Mouse (Mus musculus): Measurements from ENCODE around the gene Camkk1. TPM values are rescaled to one million over a fixed set of nuclear protein-coding genes. Genes with fewer than 3 reads are reported as not detected.

Gene Camkk1
- polyA plus RNA-seq, 1 experiment from 2014 or later: 14.0 TPM

DNA sequence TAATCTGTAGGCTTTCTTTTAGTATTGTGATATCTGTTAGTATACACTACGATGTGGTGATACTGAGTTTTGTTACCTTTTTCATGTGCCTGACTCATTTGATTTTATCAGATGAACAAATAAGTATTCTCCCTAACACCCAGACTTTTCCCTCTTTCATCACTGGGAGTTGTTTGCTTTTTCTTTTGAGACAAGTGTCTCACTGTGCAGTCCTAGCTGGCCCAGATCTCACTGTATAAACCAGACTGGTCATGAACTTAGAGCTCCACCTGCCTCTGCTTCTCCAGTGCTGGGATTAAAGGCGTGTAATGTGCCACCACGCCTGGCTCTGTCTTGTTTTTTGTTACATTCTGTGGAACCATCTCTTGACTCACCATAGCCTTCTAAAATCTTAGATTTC is 40.8 kb downstream of the Camkk1 start:
- Histone ChIP-seq H3K27ac (ENCODE audit: low read depth, low read length) (no peak overlapping the region), H3K27me3 (ENCODE audit: control insufficient read depth, insufficient read depth, low read length) (no peaks in the 10 kb centered on the region), H3K9me3 (ENCODE audit: control insufficient read depth, low read length) (no peaks in the 10 kb centered on the region), H3K4me1 (ENCODE audit: control insufficient read depth, insufficient read depth, low read length) (no peaks in the 10 kb centered on the region), H3K4me3 (ENCODE audit: low read depth, low read length) (no peak overlapping the region), H3K4me2 (ENCODE audit: low read depth, low read length) (no peak overlapping the region), H3K9ac (replicated peaks; ENCODE audit: low read depth, low read length) (no peak overlapping the region), H3K36me3 (ENCODE audit: control insufficient read depth, insufficient read depth, low read length) (peaks cover 19% of the 10 kb centered on the region)
- WGBS: 96% methylated on average over 3 of the region's 3 CpGs
- no peak for ATAC-seq (ENCODE audit: low read depth)

GRCm38 (mm10) chr11:73061413-73061812 is 42.6 kb downstream of the Camkk1 start:
- Histone ChIP-seq H3K9me3 (ENCODE audit: control insufficient read depth, low read length) (no peaks in the 10 kb centered on the region), H3K4me3 (ENCODE audit: low read depth, low read length) (no peak overlapping the region), H3K27me3 (ENCODE audit: control insufficient read depth, insufficient read depth, low read length) (no peaks in the 10 kb centered on the region), H3K4me1 (ENCODE audit: control insufficient read depth, insufficient read depth, low read length) (no peaks in the 10 kb centered on the region), H3K4me2 (ENCODE audit: low read depth, low read length) (no peak overlapping the region), H3K27ac (ENCODE audit: low read depth, low read length) (no peak overlapping the region), H3K9ac (replicated peaks; ENCODE audit: low read depth, low read length) (no peak overlapping the region), H3K36me3 (ENCODE audit: control insufficient read depth, insufficient read depth, low read length) (peaks cover 15% of the 10 kb centered on the region)
- no peak for ATAC-seq (ENCODE audit: low read depth)
- WGBS: 94% methylated on average over 3 of the region's 3 CpGs

DNA sequence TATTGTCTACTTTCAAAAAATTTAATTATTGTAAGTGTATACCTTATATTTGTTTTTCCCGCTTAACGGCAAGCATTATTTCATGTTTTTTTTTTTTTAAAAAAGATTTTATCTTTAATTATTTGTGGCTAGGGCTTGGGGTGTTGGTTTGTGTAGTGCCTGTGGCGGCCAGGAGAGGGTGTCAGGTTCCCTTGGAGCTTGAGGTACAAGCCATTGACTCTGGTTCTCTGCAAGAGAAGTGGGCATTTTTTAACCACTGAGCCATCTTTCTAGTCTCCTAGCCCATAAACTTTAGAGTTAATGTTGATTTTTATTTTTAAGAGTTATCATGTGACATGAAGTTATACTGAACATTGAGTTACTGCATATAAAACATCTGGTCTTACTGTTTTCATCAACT is 53.0 kb downstream of the Camkk1 start:
- Histone ChIP-seq H3K27me3 (ENCODE audit: control insufficient read depth, insufficient read depth, low read length) (no peaks in the 10 kb centered on the region), H3K4me2 (ENCODE audit: low read depth, low read length) (no peak overlapping the region), H3K9ac (replicated peaks; ENCODE audit: low read depth, low read length) (no peak overlapping the region), H3K36me3 (ENCODE audit: control insufficient read depth, insufficient read depth, low read length) (peaks cover 61% of the 10 kb centered on the region), H3K27ac (ENCODE audit: low read depth, low read length) (no peak overlapping the region), H3K9me3 (ENCODE audit: control insufficient read depth, low read length) (no peaks in the 10 kb centered on the region), H3K4me3 (ENCODE audit: low read depth, low read length) (no peak overlapping the region), H3K4me1 (ENCODE audit: control insufficient read depth, insufficient read depth, low read length) (no peaks in the 10 kb centered on the region)
- ATAC-seq (ENCODE audit: low read depth): no peak
- 90% methylated on average over 3 of the region's 3 CpGs for WGBS

GRCm38 (mm10) chr11:73076295-73076694 is 57.5 kb downstream of the Camkk1 start:
- Histone ChIP-seq H3K27ac (ENCODE audit: low read depth, low read length) (no peak overlapping the region), H3K9me3 (ENCODE audit: control insufficient read depth, low read length) (no peaks in the 10 kb centered on the region), H3K4me1 (ENCODE audit: control insufficient read depth, insufficient read depth, low read length) (no peaks in the 10 kb centered on the region), H3K4me2 (ENCODE audit: low read depth, low read length) (no peak overlapping the region), H3K4me3 (ENCODE audit: low read depth, low read length) (no peak overlapping the region), H3K27me3 (ENCODE audit: control insufficient read depth, insufficient read depth, low read length) (no peaks in the 10 kb centered on the region), H3K36me3 (ENCODE audit: control insufficient read depth, insufficient read depth, low read length) (peaks cover 69% of the 10 kb centered on the region), H3K9ac (replicated peaks; ENCODE audit: low read depth, low read length) (no peak overlapping the region)
- ATAC-seq (ENCODE audit: low read depth): no peak
- 81% methylated on average over 4 of the region's 4 CpGs for WGBS

- Histone ChIP-seq H3K27me3 (ENCODE audit: control insufficient read depth, insufficient read depth, low read length) (no peaks in the 10 kb centered on the region), H3K4me2 (ENCODE audit: low read depth, low read length) (no peak overlapping the region), H3K36me3 (ENCODE audit: control insufficient read depth, insufficient read depth, low read length) (peaks cover 72% of the 10 kb centered on the region), H3K9ac (replicated peaks; ENCODE audit: low read depth, low read length) (no peak overlapping the region), H3K4me1 (ENCODE audit: control insufficient read depth, insufficient read depth, low read length) (no peaks in the 10 kb centered on the region), H3K27ac (ENCODE audit: low read depth, low read length) (no peak overlapping the region), H3K4me3 (ENCODE audit: low read depth, low read length) (no peak overlapping the region), H3K9me3 (ENCODE audit: control insufficient read depth, low read length) (no peaks in the 10 kb centered on the region)
- ATAC-seq (ENCODE audit: low read depth): no peak
- WGBS: 73% methylated on average over 4 of the region's 4 CpGs
These were observed 57.9 kb downstream of the Camkk1 start for GRCm38 (mm10) chr11:73076733-73077132.

GRCm38 (mm10) chr11:73077211-73077720 is 58.5 kb downstream of the Camkk1 start:
- Histone ChIP-seq H3K27ac (ENCODE audit: low read depth, low read length) (no peak overlapping the region), H3K36me3 (ENCODE audit: control insufficient read depth, insufficient read depth, low read length) (peaks cover 72% of the 10 kb centered on the region), H3K27me3 (ENCODE audit: control insufficient read depth, insufficient read depth, low read length) (no peaks in the 10 kb centered on the region), H3K4me2 (ENCODE audit: low read depth, low read length) (no peak overlapping the region), H3K4me1 (ENCODE audit: control insufficient read depth, insufficient read depth, low read length) (no peaks in the 10 kb centered on the region), H3K9ac (replicated peaks; ENCODE audit: low read depth, low read length) (no peak overlapping the region), H3K9me3 (ENCODE audit: control insufficient read depth, low read length) (no peaks in the 10 kb centered on the region), H3K4me3 (ENCODE audit: low read depth, low read length) (no peak overlapping the region)
- 94% methylated on average over 6 of the region's 6 CpGs for WGBS
- no peak for ATAC-seq (ENCODE audit: low read depth)

DNA sequence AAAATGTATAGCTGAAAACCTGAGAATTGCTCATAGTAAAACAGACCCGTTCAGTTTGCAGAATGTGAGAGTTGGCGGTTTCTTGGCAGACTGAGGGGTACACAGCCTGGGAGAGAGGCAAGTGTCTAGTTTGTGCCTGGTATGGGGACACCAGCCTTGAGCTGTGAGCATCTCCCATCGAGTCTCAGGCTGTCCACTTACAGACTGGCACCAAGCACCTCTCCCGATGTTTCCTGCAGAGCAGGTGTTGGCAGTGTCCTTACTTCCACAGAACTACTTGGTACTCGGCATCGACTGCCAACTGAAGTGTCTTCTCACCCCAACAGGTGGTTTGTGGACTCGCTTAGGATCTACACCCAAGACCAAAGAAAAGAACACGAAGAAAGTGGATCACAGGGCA is 59.8 kb downstream of the Camkk1 start:
- no peak overlapping the region for H3K4me2 ChIP-seq (ENCODE audit: low read depth, low read length)
- no peak for ATAC-seq (ENCODE audit: low read depth)
- H3K4me3 ChIP-seq (ENCODE audit: low read depth, low read length): no peak overlapping the region
- peaks cover 67% of the 10 kb centered on the region for H3K36me3 ChIP-seq (ENCODE audit: control insufficient read depth, insufficient read depth, low read length)
- no peak overlapping the region for H3K9ac ChIP-seq (replicated peaks; ENCODE audit: low read depth, low read length)
- H3K27me3 ChIP-seq (ENCODE audit: control insufficient read depth, insufficient read depth, low read length): no peaks in the 10 kb centered on the region
- H3K9me3 ChIP-seq (ENCODE audit: control insufficient read depth, low read length): no peaks in the 10 kb centered on the region
- 96% methylated on average over 8 of the region's 8 CpGs for WGBS
- no peaks in the 10 kb centered on the region for H3K4me1 ChIP-seq (ENCODE audit: control insufficient read depth, insufficient read depth, low read length)
- no peak overlapping the region for H3K27ac ChIP-seq (ENCODE audit: low read depth, low read length)

DNA sequence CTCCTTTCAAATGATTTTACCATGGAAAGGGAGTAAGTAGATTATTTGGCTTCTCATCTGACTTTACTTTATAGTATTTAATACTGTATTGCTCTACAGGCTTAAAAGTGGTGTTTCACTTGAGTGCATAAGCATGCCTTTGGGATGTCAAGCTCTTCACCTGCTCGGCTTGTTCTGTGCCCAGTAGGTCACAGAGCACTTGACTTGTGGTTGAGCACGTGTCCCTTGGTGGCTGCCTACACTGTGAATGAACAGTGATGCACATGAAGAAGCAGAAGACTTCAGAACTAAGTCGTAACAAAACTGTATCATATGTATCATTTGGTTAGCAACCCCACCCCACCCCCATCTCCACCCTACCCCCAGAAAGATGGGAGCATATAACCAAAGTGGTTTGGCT is 61.5 kb downstream of the Camkk1 start:
- Histone ChIP-seq H3K9me3 (ENCODE audit: control insufficient read depth, low read length) (no peaks in the 10 kb centered on the region), H3K27me3 (ENCODE audit: control insufficient read depth, insufficient read depth, low read length) (no peaks in the 10 kb centered on the region), H3K4me2 (ENCODE audit: low read depth, low read length) (no peak overlapping the region), H3K4me3 (ENCODE audit: low read depth, low read length) (no peak overlapping the region), H3K9ac (replicated peaks; ENCODE audit: low read depth, low read length) (no peak overlapping the region), H3K36me3 (ENCODE audit: control insufficient read depth, insufficient read depth, low read length) (peaks cover 50% of the 10 kb centered on the region), H3K4me1 (ENCODE audit: control insufficient read depth, insufficient read depth, low read length) (no peaks in the 10 kb centered on the region), H3K27ac (ENCODE audit: low read depth, low read length) (no peak overlapping the region)
- ATAC-seq (ENCODE audit: low read depth): no peak
- 97% methylated on average over 3 of the region's 3 CpGs for WGBS

DNA sequence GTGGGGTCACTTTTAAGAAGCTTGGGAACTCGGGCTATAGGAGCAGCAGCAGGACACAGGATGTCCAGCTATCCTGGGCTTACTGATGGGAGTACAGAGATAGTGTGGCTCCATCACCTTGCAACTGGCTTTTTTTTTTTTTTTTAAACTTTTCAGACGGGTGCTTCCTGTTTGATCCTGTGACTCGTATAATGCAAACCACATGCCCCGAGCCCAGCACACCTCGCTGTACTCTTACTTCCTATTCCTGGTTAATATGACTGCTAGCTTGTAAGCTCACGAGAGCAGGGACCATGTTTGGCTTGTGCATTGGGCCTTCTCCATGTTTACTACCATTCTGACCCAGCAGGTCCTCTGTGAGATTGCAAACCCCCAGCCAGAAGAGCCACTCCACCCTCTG is 65.5 kb downstream of the Camkk1 start:
- Histone ChIP-seq H3K4me2 (ENCODE audit: low read depth, low read length) (no peak overlapping the region), H3K36me3 (ENCODE audit: control insufficient read depth, insufficient read depth, low read length) (peaks cover 16% of the 10 kb centered on the region), H3K4me3 (ENCODE audit: low read depth, low read length) (no peak overlapping the region), H3K27me3 (ENCODE audit: control insufficient read depth, insufficient read depth, low read length) (no peaks in the 10 kb centered on the region), H3K9me3 (ENCODE audit: control insufficient read depth, low read length) (no peaks in the 10 kb centered on the region), H3K4me1 (ENCODE audit: control insufficient read depth, insufficient read depth, low read length) (no peaks in the 10 kb centered on the region), H3K9ac (replicated peaks; ENCODE audit: low read depth, low read length) (no peak overlapping the region), H3K27ac (ENCODE audit: low read depth, low read length) (peak overlapping the region; percentile 18; the same call in 1 of the 2 replicates)
- ATAC-seq (ENCODE audit: low read depth): no peak
- 82% methylated on average over 6 of the region's 6 CpGs for WGBS
